Mouse (Mus musculus) ovary, postnatal 14 days (tissue): Measurements from ENCODE around the gene Rnf141.

Source experiments
- DNase-seq: peaks from one replicate; pipeline ENCODE4 v3.0.0; 2022; ENCODE audit warnings: low spot score

Gene Rnf141

GRCm38 (mm10) chr7:110762605-110763180 is 81.6 kb downstream of the Rnf141 start:
- no peak for DNase-seq

GRCm38 (mm10) chr7:110756440-110756839 is 87.8 kb downstream of the Rnf141 start:
- DNase-seq, result no peak

- DNase-seq, result no peak
Measured at GRCm38 (mm10) chr7:110753926-110754330, 90.3 kb downstream of the Rnf141 start.

GRCm38 (mm10) chr7:110753310-110753709 is 90.9 kb downstream of the Rnf141 start:
- no peak for DNase-seq

- DNase-seq, result no peak
Measured at GRCm38 (mm10) chr7:110751634-110752033, 92.6 kb downstream of the Rnf141 start.

GRCm38 (mm10) chr7:110750834-110751233 is 93.4 kb downstream of the Rnf141 start:
- no peak for DNase-seq
